Mouse (Mus musculus) cortical plate, adult 2 months (tissue): ENCODE results near the gene Cd47.

Source experiments
- CTCF ChIP-seq: fragments of 200-500 bp; IDR thresholded peaks from 2 replicates; pipeline ENCODE4 v1.5.1; 2011; ENCODE audit warnings: mild to moderate bottlenecking, control low read depth, low read length; ENCODE audit not compliant: insufficient read depth; ENCODE audit errors: extremely low read depth
- POLR2A ChIP-seq: fragments of 200-500 bp; IDR thresholded peaks from 2 replicates; pipeline ENCODE4 v1.6.1; 2011; ENCODE audit warnings: mild to moderate bottlenecking, low read length, control low read depth; ENCODE audit not compliant: insufficient read depth; ENCODE audit errors: extremely low read depth

DNA sequence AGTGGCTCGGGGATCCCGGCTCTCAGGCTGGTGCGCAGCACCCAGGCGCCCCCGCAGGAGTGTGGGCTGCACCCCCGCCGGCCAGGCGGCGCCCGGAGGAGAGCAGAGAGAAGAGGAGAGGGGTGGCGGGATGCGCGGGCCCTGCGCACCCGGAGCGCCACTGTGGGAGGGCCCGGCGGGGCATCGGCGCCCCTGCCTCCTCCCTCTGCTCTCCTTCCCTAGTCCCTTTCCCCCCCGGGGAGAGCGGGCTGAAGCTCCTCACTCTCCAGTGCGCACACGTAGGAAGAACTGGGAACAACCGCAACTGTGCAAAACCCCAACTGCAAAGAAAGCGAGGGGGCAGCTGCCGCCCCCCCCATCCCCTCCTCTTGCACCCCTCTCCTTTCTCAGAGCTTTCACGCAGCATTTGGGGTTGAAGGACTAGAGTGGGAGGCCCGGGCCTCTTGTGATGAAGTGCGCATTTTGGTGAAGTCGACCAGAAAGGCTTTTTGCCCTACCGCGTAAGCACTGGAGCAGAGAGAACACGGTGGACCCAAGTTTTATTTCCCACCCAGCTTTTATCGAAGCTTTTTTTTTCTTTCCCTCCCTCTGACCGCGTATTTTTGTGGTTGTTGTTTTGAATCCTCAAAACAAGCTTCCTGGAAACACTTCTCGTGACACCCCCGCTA is 55.6 kb downstream of the Cd47 start:
- TF ChIP-seq CTCF, result no peak
- no peak for TF ChIP-seq POLR2A
